ENCODE assay signal across 8 mouse cellular contexts in the genomic region with DNA sequence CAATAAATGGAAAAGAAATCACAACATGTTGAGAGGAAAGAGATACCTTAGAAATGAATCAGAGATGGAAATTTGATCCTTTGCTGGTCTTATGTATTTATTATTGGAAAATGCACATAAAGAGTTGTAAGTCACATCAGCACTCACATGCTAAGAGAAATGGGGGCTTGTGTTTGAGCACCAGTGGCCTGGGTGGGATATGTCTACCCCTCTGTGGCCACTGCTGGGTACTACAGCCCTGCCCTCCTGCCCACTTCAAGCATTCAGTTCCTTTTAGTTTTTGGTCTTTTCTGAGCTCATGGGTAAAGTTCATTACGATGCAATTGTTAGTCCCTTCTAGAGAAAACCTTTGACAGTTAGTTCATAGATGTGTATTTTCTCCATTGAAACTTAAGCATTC.
DNase-seq lines count a peak whose midpoint lies in the region; ATAC-seq and TF ChIP-seq lines count a peak whose summit lies in the region.

No protein-coding gene starts in this region.

- H3K9me3 ChIP-seq in midbrain, postnatal 0 days (ENCODE audit: low read length) = no peaks in the 10 kb centered on the region

- 43% methylated on average over 1 of the region's 1 CpGs for WGBS in midbrain, postnatal 0 days

- no peak for TF ChIP-seq POLR2A in cortical plate, adult 2 months (IDR thresholded peaks at IDR 0.05; ENCODE audit: extremely low read depth, insufficient read depth, low read length)

- intact Hi-C loops in left cerebral cortex, postnatal 4 days (cut with DNase I) = loop anchor here (5.0 to 10.0 kb wide), 3 partner anchors 294 to 427 kb away; partner anchors contain the start of gene Slc4a4

- peak; percentile 42 to 43 for DNase-seq in cerebellum, postnatal 14 days
- DNase-seq in cerebellum, adult 9-10 months = no peak
- DNase-seq in left cerebral cortex, postnatal 4 days = peak; percentile 53
- DNase-seq in left cerebral cortex, adult 11 months (ENCODE audit: low spot score) = no peak
- peak; percentile 41 for DNase-seq in kidney, postnatal 14 days
- DNase-seq in midbrain, postnatal 0 days (ENCODE audit: low spot score) = peak; percentile 64
- no peak for DNase-seq in spleen, postnatal 4 days (ENCODE audit: low spot score in 2 of 2)

- H3K4me3 ChIP-seq in cortical plate, adult 2 months (ENCODE audit: insufficient read depth, low read length) = no peak overlapping the region
- H3K4me3 ChIP-seq in midbrain, postnatal 0 days (ENCODE audit: low read depth, low read length) = no peak overlapping the region

- peak; percentile 68; the same call in 1 of the 2 replicates for ATAC-seq in midbrain, postnatal 0 days (ENCODE audit: low FRiP score)

- H3K4me2 ChIP-seq in midbrain, postnatal 0 days (ENCODE audit: low read depth, low read length, poor library complexity, severe bottlenecking) = no peak overlapping the region

- H3K27me3 ChIP-seq in midbrain, postnatal 0 days (ENCODE audit: insufficient read depth, low read length) = no peaks in the 10 kb centered on the region

- H3K4me1 ChIP-seq in cortical plate, adult 2 months (ENCODE audit: control insufficient read depth, insufficient read depth, low read length) = no peaks in the 10 kb centered on the region; the same call in 1 of the 2 replicates
- no peaks in the 10 kb centered on the region for H3K4me1 ChIP-seq in midbrain, postnatal 0 days (ENCODE audit: insufficient read depth, low read length)

- peak; percentile 55 for TF ChIP-seq CTCF in cortical plate, adult 2 months (IDR thresholded peaks at IDR 0.05; ENCODE audit: extremely low read depth, insufficient read depth, low read length)
- TF ChIP-seq CTCF in midbrain, postnatal 0 days (IDR thresholded peaks at IDR 0.05) = peak; percentile 76

- no peak overlapping the region for H3K27ac ChIP-seq in cortical plate, adult 2 months (ENCODE audit: insufficient read depth, low read length)
- no peak overlapping the region for H3K27ac ChIP-seq in midbrain, postnatal 0 days (ENCODE audit: low read depth, low read length)

- H3K9ac ChIP-seq in midbrain, postnatal 0 days (replicated peaks; ENCODE audit: low read length, poor library complexity, severe bottlenecking) = no peak overlapping the region

- H3K36me3 ChIP-seq in midbrain, postnatal 0 days (ENCODE audit: insufficient read depth, low read length) = no peaks in the 10 kb centered on the region

Comparison
In these comparisons a context has a peak if more than half of its experiments do, and no peak if none do; other contexts are left out.
1. DNase-seq: peak in cerebellum, postnatal 14 days (2 of 2), left cerebral cortex, postnatal 4 days (single experiment), kidney, postnatal 14 days (single experiment) and midbrain, postnatal 0 days (single experiment); none in cerebellum, adult 9-10 months (single experiment), left cerebral cortex, adult 11 months (single experiment) and spleen, postnatal 4 days (0 of 2).